Mouse (Mus musculus) heart, postnatal 0 days (tissue): ENCODE data around the gene Frem1.

Experiments used
- CTCF ChIP-seq: IDR thresholded peaks from 2 replicates; pipeline ENCODE4 v1.5.1; 2016; ENCODE audit warnings: antibody characterized with exemption, control low read depth, low read depth
- EP300 ChIP-seq: IDR thresholded peaks from 2 replicates; pipeline ENCODE4 v1.6.1; 2016; ENCODE audit warnings: antibody characterized with exemption, low read depth

- TF ChIP-seq CTCF: no peak
- TF ChIP-seq EP300: no peak
Observed at GRCm38 (mm10) chr4:83031591-83031990, 20.5 kb downstream of the Frem1 start.
